11 mouse cellular contexts compared by ENCODE assay signal in the genomic region with DNA sequence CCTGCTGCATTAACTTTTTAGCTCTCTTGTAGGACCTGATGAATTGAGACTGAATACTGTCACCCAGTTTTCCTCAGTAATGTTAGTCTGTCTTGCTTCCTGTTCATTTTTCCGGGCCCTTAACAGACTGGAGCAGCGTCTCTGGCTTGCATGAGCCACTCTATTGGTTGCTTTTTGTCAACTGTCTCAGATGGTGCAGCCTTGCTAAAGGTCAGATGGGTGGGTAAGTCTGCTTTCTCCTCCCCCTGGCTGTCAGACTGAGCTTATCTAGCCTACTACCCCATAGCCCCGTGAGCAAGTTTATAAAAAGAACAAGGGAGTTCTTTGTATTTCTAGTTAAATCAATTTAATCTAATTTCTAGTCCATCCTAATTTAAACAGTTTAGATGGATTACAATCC. TPM values are rescaled to one million over a fixed set of nuclear protein-coding genes. Genes with fewer than 3 reads are reported as not detected.
DNase-seq lines count a peak whose midpoint lies in the region; ATAC-seq and TF ChIP-seq lines count a peak whose summit lies in the region.
"Had no signal": no experiment of that assay in that cellular context is flagged by ENCODE, and none has a peak within 500 bp of the region (broad histone marks: within the 10 kb centered on the region; RNA-seq: fewer than 3 reads in every experiment).

No protein-coding gene starts in this region.

- TF ChIP-seq CTCF in kidney, adult 2 months (conservative IDR thresholded peaks at IDR 0.05; ENCODE audit: insufficient read depth, insufficient read length, low read depth, low read length): no peak
- no peak for TF ChIP-seq CTCF in heart, postnatal 0 days (IDR thresholded peaks at IDR 0.05; ENCODE audit: low read depth)
- TF ChIP-seq CTCF in left cerebral cortex, adult 2 months (IDR thresholded peaks at IDR 0.05): no peak

- no peak for TF ChIP-seq EP300 in heart, postnatal 0 days (IDR thresholded peaks at IDR 0.05; ENCODE audit: low read depth)

- intact Hi-C loops in left cerebral cortex, adult 2 months (cut with DNase I): no loop called here

- peak overlapping the region; percentile 24; the same call in 1 of the 2 replicates for H3K4me2 ChIP-seq in heart, postnatal 0 days (ENCODE audit: low read depth, low read length)
- 0 out of 2 replicates have a peak overlapping the region, but pooled peaks have one; percentile 10 for H3K4me2 ChIP-seq in liver, embryonic 16.5 days (ENCODE audit: low read depth, low read length)
- H3K4me2 ChIP-seq: embryonic facial prominence, embryonic 15.5 days; neural tube, embryonic 13.5 days had no signal

- H3K27me3 ChIP-seq in kidney, adult 2 months (replicated peaks; ENCODE audit: control insufficient read depth, insufficient read depth, low read length): no peaks in the 10 kb centered on the region
- H3K27me3 ChIP-seq in heart, postnatal 0 days (ENCODE audit: control insufficient read depth, insufficient read depth, low read length): no peaks in the 10 kb centered on the region
- H3K27me3 ChIP-seq in liver, embryonic 16.5 days (ENCODE audit: control insufficient read depth, insufficient read depth, low read depth, low read length): no peaks in the 10 kb centered on the region
- H3K27me3 ChIP-seq: embryonic facial prominence, embryonic 15.5 days; neural tube, embryonic 13.5 days had no signal

- peak; percentile 75 for ATAC-seq in heart, postnatal 0 days (ENCODE audit: insufficient read depth, low read depth)
- peak; percentile 79 for ATAC-seq in liver, embryonic 16.5 days (ENCODE audit: low read depth)

- TF ChIP-seq POLR2A in kidney, adult 2 months (IDR thresholded peaks at IDR 0.05; ENCODE audit: low read depth, low read length): no peak

- WGBS in kidney, adult 2 months: 19% methylated on average over 3 of the region's 3 CpGs
- 6% methylated on average over 3 of the region's 3 CpGs for WGBS in heart, postnatal 0 days
- WGBS in liver, embryonic 16.5 days (ENCODE audit: insufficient replicate concordance): 12% methylated on average over 3 of the region's 3 CpGs

- H3K4me1 ChIP-seq in kidney, adult 2 months (ENCODE audit: control insufficient read depth, insufficient read depth, low read length): peaks cover 14% of the 10 kb centered on the region
- peaks cover 46% of the 10 kb centered on the region for H3K4me1 ChIP-seq in heart, postnatal 0 days (ENCODE audit: control insufficient read depth, insufficient read depth)
- peaks cover 19% of the 10 kb centered on the region for H3K4me1 ChIP-seq in liver, embryonic 16.5 days (ENCODE audit: control insufficient read depth, low read depth, low read length)

- H3K27ac ChIP-seq in kidney, adult 2 months (ENCODE audit: insufficient read depth, low read depth, low read length): no peak overlapping the region
- peak overlapping the region; percentile 50 for H3K27ac ChIP-seq in heart, postnatal 0 days (ENCODE audit: low read depth)
- no peak overlapping the region for H3K27ac ChIP-seq in liver, embryonic 16.5 days (ENCODE audit: low read length)
- no peak overlapping the region for H3K27ac ChIP-seq in left cerebral cortex, adult 2 months
- H3K27ac ChIP-seq: embryonic facial prominence, embryonic 15.5 days; neural tube, embryonic 13.5 days had no signal

- H3K9me3 ChIP-seq in heart, postnatal 0 days (replicated peaks; ENCODE audit: control insufficient read depth, low read length): no peaks in the 10 kb centered on the region
- no peaks in the 10 kb centered on the region for H3K9me3 ChIP-seq in liver, embryonic 16.5 days (replicated peaks; ENCODE audit: control insufficient read depth, low read length)
- H3K9me3 ChIP-seq: embryonic facial prominence, embryonic 15.5 days; neural tube, embryonic 13.5 days had no signal

- H3K4me3 ChIP-seq in kidney, adult 2 months (ENCODE audit: insufficient read depth, low read depth, low read length): no peak overlapping the region
- H3K4me3 ChIP-seq in heart, postnatal 0 days (ENCODE audit: low read depth, low read length): no peak overlapping the region
- H3K4me3 ChIP-seq in liver, embryonic 16.5 days (ENCODE audit: low read depth, low read length): no peak overlapping the region
- no peak overlapping the region for H3K4me3 ChIP-seq in left cerebral cortex, adult 2 months
- H3K4me3 ChIP-seq: embryonic facial prominence, embryonic 15.5 days; neural tube, embryonic 13.5 days had no signal

- H3K9ac ChIP-seq in heart, postnatal 0 days (replicated peaks; ENCODE audit: low read depth, low read length): no peak overlapping the region
- H3K9ac ChIP-seq in liver, embryonic 16.5 days (ENCODE audit: low read depth, low read length): no peak overlapping the region
- H3K9ac ChIP-seq: embryonic facial prominence, embryonic 15.5 days; neural tube, embryonic 13.5 days had no signal

- peak; percentile 38 for DNase-seq in kidney, adult 2 months
- no peak for DNase-seq in kidney, postnatal 10 days
- peak; percentile 39 to 51 for DNase-seq in adrenal gland, postnatal 36 days
- DNase-seq in heart, postnatal 0 days (ENCODE audit: low spot score): peak; percentile 51
- DNase-seq in cerebellum, postnatal 36 days: no peak
- no peak for DNase-seq in left cerebral cortex, adult 2 months (ENCODE audit: extremely low spot score in 1 of 2, low spot score in 2 of 2)
- DNase-seq: kidney, adult 8-10 months; lung, postnatal 4 days had no signal

- H3K36me3 ChIP-seq in kidney, adult 2 months (ENCODE audit: control insufficient read depth, insufficient read depth, low read length): no peaks in the 10 kb centered on the region
- H3K36me3 ChIP-seq in heart, postnatal 0 days (replicated peaks; ENCODE audit: control insufficient read depth, insufficient read depth, low read length): 0 out of 2 replicates have a peak, but pooled peaks cover 9% of the 10 kb centered on the region
- no peaks in the 10 kb centered on the region for H3K36me3 ChIP-seq in liver, embryonic 16.5 days (ENCODE audit: control insufficient read depth, insufficient read depth)

RNA-seq across cellular contexts. Expression of gene Scaf8, which starts 23.6 kb away (rescaled TPM):
- 21.9 and 22.6 TPM in 2 replicates for polyA plus RNA-seq in kidney, adult 2 months (2012; rRNA removed)
- total RNA-seq in adrenal gland, postnatal 36 days (2021): 10 to 100 TPM; 41.7 to 43.7 TPM
- total RNA-seq in heart, postnatal 0 days (2014; rRNA removed; ENCODE audit: low replicate concordance): 25.5 and 54.0 TPM in 2 replicates
- 7.7 and 8.4 TPM in 2 replicates for polyA plus RNA-seq in heart, postnatal 0 days (2015; fragmentation: Nextera tagmentation; extraction: Ambion mirVana)
- 7.2 and 7.3 TPM in 2 replicates for polyA plus RNA-seq in liver, embryonic 16.5 days (2015; fragmentation: Nextera tagmentation; extraction: Ambion mirVana)
- 10 to 100 TPM; 58.8 to 63.6 TPM for total RNA-seq in left cerebral cortex, adult 2 months (2021)

Comparison
In these comparisons a context has a peak if more than half of its experiments do, and no peak if none do; other contexts are left out.
1. DNase-seq: peak in kidney, adult 2 months (single experiment), adrenal gland, postnatal 36 days (2 of 2) and heart, postnatal 0 days (single experiment); none in kidney, postnatal 10 days (single experiment), cerebellum, postnatal 36 days (0 of 2) and left cerebral cortex, adult 2 months (0 of 2).